Mouse (Mus musculus) layer of hippocampus, adult 11-12 months (tissue): Measurements from ENCODE around the gene Rp2.
"Not testable (repeated sequence)": the region's sequence is repeated elsewhere in the genome, so short reads cannot be mapped to it uniquely, and the experiment has no call there.

Experiments used
- DNase-seq: peaks from one replicate; pipeline ENCODE4 v3.0.0; 2022; ENCODE audit warnings: low spot score

Gene Rp2

GRCm38 (mm10) chrX:20364391-20365365 is at the start of gene Rp2:
Gene Rp2, plus strand, starts transcription at chrX:20364481.
- DNase-seq = peak; percentile 77

DNA sequence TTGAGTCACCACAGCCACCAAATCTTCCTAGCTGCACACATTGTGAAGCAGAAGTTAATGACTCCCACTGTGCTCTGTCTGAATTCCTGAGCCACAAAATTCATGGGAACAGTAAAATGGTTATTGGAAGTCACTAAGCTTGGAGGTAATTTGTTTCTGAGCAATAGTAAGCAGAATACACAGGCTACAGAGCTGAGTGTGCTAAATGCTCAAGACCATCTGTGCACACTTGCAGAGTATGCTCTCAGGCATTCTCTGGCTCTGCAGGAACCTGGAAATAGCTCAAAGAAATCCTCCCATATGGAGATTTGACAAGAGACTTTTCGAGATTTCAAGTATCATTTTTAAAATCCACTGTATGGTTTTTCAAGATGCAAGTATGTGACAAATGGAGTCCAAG is 31.5 kb upstream of the Rp2 start:
- peak; percentile 3 for DNase-seq

- peak; percentile 39 for DNase-seq
Measured at GRCm38 (mm10) chrX:20335722-20336121, 28.6 kb upstream of the Rp2 start.

DNA sequence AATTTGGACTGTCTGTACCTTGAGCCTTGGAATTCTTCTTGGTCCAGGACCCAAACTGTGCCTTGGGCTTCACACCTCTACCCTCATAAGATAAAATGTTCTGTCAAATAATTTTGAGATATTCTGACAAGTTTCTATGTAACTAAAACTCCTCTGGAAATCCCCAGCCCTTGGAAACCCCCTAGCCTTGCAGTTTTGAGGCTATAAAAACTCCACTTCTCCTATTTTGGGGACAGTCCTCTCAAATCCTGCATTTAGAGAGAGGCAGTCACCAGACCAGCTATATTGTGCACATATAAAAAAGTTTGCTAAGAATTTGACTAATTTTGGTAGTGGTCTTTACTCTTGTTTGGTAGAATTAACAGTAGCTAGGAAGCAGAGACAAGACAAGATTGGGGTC is 19.3 kb upstream of the Rp2 start:
- no peak for DNase-seq

- no peak for DNase-seq
Measured at GRCm38 (mm10) chrX:20346355-20346754, 17.9 kb upstream of the Rp2 start.

- DNase-seq = not testable (repeated sequence)
Measured at GRCm38 (mm10) chrX:20350241-20350640, 14.0 kb upstream of the Rp2 start.

DNA sequence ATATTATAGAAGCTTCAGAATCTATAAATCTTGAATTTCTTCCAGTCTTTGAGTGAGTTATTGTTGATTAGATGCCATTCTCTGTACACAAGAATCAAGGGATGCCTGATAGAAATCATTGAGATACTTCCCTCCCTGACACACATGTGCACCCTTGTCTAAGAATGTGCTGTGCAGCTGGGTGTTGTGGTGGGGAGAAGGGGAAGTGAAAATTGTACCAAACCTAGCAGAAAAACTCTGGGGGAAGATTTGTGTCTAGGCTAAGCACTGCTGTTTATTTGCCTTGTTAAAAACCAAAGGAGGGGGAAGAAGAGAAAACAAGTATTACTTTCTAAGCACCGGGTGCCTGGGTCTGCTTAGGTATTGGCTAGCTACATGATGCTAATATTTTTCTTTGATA is 9.0 kb upstream of the Rp2 start:
- no peak for DNase-seq

GRCm38 (mm10) chrX:20356309-20356708 is 8.0 kb upstream of the Rp2 start:
- peak; percentile 2 for DNase-seq

DNA sequence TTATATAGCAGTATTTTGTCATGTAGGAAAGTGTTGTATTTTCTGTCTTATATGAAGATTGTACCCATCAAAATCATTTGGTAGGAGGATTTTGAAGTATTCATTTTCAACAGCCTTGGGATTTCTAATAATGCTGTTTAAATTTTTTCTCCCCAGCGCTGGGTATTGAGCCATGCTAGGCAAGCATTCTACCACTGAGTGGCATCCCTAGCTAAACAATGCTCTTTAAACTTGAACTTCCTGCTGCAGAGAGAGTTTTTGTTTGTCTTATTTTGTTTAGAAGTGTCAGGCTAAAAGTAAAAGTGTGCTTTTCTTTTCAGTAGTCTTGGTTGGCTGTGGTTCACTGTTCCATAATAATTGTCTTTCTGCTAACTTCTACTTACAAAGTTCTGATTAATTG is 1.8 kb downstream of the Rp2 start:
- no peak for DNase-seq

DNA sequence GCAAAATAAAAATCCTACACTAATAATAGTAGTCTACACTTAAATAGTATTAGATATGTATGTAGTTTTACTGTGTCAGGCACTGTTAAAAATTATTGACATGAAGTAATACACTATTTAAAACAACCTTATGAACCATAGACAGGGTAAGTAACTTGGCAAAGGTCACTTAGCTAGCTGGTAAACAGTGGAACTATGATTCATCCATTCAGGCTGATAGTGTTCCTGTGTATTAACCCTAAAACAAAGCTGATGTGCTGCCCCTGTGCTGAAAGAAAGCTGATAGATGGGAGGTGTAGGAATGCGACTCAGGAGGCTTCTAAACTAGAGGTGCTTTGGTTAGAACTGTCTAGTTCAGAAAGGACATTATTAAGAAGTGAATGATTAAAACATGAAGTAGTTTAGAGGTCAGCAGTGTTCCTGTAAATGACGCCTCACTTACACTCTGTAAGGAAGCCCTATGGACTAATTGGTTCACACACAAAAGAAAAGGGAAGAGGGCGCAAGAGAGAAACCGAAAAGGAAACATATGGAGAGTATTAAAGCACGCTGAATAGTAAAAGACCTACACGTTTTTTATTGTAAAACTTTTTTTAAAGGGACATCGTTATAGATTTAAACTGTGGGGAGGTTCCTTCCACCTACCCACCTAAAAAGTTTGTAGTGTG is 15.2 kb downstream of the Rp2 start:
- no peak for DNase-seq

- DNase-seq = no peak
Measured at GRCm38 (mm10) chrX:20382260-20382659, 18.0 kb downstream of the Rp2 start.

DNA sequence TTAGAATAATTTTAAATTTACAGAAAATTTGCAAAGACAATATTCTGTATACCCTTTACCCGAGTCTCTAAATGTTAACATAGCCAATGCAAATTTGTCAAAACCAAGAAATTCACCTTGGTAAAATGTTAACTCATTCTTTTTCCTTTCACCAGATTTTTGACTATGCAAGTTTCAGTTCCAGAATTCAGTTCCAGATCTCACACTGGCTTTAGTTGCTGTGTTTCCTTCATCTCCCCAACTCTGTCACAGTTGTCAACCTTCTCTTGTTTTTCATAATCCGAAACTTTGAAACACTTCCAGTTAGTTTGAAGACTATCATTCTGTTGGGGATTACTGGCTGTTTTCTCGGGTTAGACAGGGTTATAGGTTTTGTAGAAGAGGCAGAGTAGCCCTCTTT is 22.7 kb downstream of the Rp2 start:
- DNase-seq = no peak

- peak; percentile 6 for DNase-seq
Measured at GRCm38 (mm10) chrX:20391964-20392363, 27.7 kb downstream of the Rp2 start.

GRCm38 (mm10) chrX:20392942-20393341 is 28.7 kb downstream of the Rp2 start:
- no peak for DNase-seq

DNA sequence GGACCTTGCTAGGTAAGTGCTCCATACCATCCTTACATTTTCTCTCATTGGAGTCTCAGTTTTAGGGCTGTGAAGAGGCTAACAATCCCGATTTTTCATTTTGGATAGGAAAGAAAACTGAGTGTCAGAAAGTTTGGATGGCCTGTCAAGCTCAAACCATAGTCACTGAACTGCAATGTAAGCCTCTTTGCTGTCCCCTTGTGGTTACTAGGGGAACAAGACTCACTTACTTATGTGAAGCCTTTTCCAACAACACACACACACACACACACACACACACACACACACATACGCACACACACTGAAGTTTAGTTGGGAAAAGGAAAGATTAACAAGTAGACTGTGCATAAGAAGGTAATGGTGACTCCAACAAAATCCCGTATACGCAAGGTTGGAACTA is 39.8 kb downstream of the Rp2 start:
- DNase-seq = no peak

- DNase-seq = no peak
Measured at GRCm38 (mm10) chrX:20406909-20407308, 42.6 kb downstream of the Rp2 start.

- no peak for DNase-seq
Measured at GRCm38 (mm10) chrX:20407676-20408075, 43.4 kb downstream of the Rp2 start.

- DNase-seq = no peak
Measured at GRCm38 (mm10) chrX:20411382-20411781, 47.1 kb downstream of the Rp2 start.

DNA sequence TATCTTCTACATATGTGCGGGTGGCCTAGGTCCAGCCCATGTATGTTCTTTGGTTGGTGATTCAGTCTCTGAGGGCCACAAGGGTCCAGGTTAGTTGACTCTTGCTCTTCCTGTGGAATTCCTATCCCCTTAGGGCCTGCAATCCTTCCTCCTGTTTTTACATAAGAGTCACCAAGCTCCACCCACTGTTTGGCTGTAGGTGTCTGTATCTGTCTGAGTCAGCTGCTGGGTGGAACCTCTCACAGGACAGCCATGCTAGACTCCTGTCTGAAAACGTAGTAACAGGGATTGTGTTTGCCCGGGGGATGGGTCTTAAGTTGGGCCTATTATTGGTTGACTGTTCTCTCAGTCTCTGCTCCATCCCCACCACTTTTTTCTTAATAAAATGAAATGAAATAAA is 47.9 kb downstream of the Rp2 start:
- DNase-seq = no peak

DNA sequence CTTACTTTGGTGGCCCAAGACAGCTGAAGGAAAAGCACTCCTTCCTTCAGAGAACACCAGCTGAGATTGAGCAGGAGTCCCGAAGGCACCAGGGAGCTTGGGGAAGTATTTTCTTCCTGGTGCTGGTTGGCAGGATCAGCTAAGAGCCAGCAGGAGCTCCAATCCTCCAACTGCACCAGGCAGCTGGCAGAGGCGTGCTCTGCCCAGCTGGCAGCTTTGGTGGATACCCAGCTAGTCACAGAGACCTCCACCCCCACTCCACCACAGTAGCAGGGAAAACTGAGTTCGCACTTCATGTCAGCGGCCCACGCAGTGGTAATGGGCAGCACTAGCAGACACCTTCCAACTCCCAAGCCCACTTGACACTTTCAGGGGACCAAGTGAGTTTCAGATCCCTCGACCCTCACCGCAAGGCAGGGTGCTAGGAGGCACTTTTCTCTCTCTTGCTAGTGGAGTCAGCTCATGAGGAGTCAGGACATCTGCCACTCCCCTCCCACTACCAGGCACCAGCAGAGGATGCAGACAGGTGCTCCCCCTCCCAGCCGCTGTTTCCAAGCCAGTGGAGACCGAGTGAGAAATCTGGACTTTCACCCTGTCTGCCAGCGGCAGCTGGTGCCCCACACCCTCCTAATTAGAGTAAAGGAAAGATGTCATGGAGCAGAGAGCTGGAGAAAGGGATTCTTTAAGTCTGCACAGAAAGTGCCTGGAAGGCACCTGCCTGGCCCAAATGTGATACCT is 50.8 kb downstream of the Rp2 start:
- peak; percentile 51 for DNase-seq

DNA sequence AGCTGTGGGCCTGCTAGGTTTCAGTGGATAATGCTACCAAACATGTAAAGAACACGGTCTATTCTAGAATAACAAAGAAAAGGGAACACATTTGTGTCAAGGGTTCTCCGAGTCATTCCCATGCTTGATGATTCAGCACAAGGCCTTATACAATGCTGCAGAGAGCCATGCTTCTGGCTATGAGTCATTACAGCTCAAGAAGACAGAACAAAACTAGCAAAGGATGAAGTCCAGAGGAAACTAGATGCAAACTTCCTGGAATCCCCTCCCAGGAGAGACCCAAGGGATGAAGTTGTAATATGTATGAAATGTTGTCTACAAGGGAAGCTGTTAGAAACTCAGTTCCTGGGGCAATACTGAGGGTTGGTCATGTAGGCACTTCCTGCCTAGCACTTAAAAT is 54.2 kb downstream of the Rp2 start:
- no peak for DNase-seq

DNA sequence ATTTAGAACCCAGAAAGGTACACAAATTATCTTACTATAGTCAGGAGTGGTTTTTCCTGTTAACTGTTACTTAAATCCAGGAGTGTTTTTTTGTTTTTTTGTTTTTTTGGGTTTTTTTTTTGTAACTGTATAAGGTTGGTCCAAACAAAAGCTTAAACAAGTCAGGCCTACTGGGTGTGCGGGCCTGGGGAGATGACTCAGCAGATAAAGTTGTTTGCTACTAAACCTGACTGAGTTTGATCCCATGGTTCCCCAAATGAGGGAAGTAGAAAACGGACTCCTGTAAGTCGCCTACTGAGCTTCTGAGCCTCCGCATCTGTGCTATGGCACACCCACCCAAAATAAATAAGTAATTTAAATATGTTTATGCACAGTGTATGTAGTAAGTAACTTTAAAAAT is 55.3 kb downstream of the Rp2 start:
- no peak for DNase-seq
